Mouse (Mus musculus) CH12.LX (cell line): ENCODE measurements around the gene Alkbh8. TPM values are rescaled to one million over a fixed set of nuclear protein-coding genes. Genes with fewer than 3 reads are reported as not detected.

Experiments
- DNase-seq: peaks from one replicate; pipeline ENCODE4 v3.0.0-alpha.2; 2013; ENCODE audit errors: extremely low read depth
- H3K27ac ChIP-seq: 2 replicates; pipeline ENCODE4 v1.5.1; 2012; ENCODE audit warnings: low read depth, mild to moderate bottlenecking, control low read depth, moderate library complexity; ENCODE audit not compliant: insufficient read depth
- H3K27me3 ChIP-seq: replicated peaks from 2 replicates; pipeline ENCODE3; 2012; ENCODE audit warnings: inconsistent platforms
- H3K36me3 ChIP-seq, 2 experiments: replicated peaks in 1 of 2; 2 replicates each; pipeline versions ENCODE3 to v1.6.1; 2012; ENCODE audit warnings: inconsistent platforms in 1 of 2, low read length in 1 of 2, mild to moderate bottlenecking in 1 of 2, mixed read lengths in 1 of 2, moderate library complexity in 1 of 2; ENCODE audit not compliant: control insufficient read depth in 1 of 2, insufficient read depth in 1 of 2
- H3K4me1 ChIP-seq, 2 experiments: 2 replicates each; pipeline ENCODE4 v1.6.1; 2012; ENCODE audit warnings: inconsistent platforms in 1 of 2, moderate library complexity in 1 of 2; ENCODE audit not compliant: insufficient read depth in 2 of 2, control insufficient read depth in 1 of 2
- H3K4me2 ChIP-seq: 2 replicates; pipeline ENCODE4 v1.6.1; 2012; ENCODE audit warnings: low read depth, mild to moderate bottlenecking, control low read depth; ENCODE audit not compliant: poor library complexity, insufficient read depth, severe bottlenecking
- H3K4me3 ChIP-seq, 3 experiments: fragments of 150-350 bp in 1 of 3; sonication (generic) in 1 of 3; replicated peaks in 1 of 3; 2 replicates each; pipeline versions ENCODE3 to v1.5.1; 2011 to 2012; ENCODE audit warnings: low read depth in 2 of 3, low read length in 2 of 3, mild to moderate bottlenecking in 2 of 3, moderate library complexity in 2 of 3, control low read depth in 1 of 3, improper control_type of control experiment in 1 of 3, inconsistent platforms in 1 of 3, mixed read lengths in 1 of 3; ENCODE audit not compliant: poor library complexity in 1 of 3
- H3K79me2 ChIP-seq: replicated peaks from 2 replicates; pipeline ENCODE4 v1.6.1; 2012; ENCODE audit warnings: mild to moderate bottlenecking, moderate library complexity; ENCODE audit not compliant: control insufficient read depth, poor library complexity, insufficient read depth, severe bottlenecking; ENCODE audit errors: extremely low read depth
- H3K9ac ChIP-seq: 2 replicates; pipeline ENCODE4 v1.6.1; 2012; ENCODE audit warnings: low read depth, mild to moderate bottlenecking, control low read depth, moderate library complexity; ENCODE audit not compliant: insufficient read depth
- H3K9me3 ChIP-seq: replicated peaks from 2 replicates; pipeline ENCODE3; 2012; ENCODE audit warnings: low read length, inconsistent platforms, mixed read lengths
- BHLHE40 ChIP-seq: IDR thresholded peaks from 2 replicates; pipeline ENCODE4 v1.6.1; 2011; ENCODE audit warnings: mild to moderate bottlenecking, low read depth, low read length, improper control_type of control experiment
- CHD1 ChIP-seq: IDR thresholded peaks from 2 replicates; pipeline ENCODE4 v1.6.1; 2012; ENCODE audit warnings: low read depth, low read length, improper control_type of control experiment, inconsistent platforms
- CTCF ChIP-seq, 2 experiments: IDR thresholded peaks in 1 of 2; conservative IDR thresholded peaks in 1 of 2; 2 replicates each; pipeline ENCODE4 v1.5.1; 2011 to 2012; ENCODE audit warnings: low read depth in 2 of 2, low read length in 2 of 2, improper control_type of control experiment in 1 of 2, inconsistent platforms in 1 of 2, mild to moderate bottlenecking in 1 of 2, moderate library complexity in 1 of 2
- IRF4 ChIP-seq: IDR thresholded peaks from 2 replicates; pipeline ENCODE4 v1.6.1; 2014; ENCODE audit warnings: low read depth, mild to moderate bottlenecking, inconsistent platforms, low read length, improper control_type of control experiment
- JUN ChIP-seq: IDR thresholded peaks from 2 replicates; pipeline ENCODE4 v1.6.1; 2011; ENCODE audit warnings: low read depth, mild to moderate bottlenecking, low read length, improper control_type of control experiment, moderate library complexity; ENCODE audit not compliant: insufficient read depth
- KAT2A ChIP-seq: IDR thresholded peaks from 2 replicates; pipeline ENCODE4 v1.6.1; 2012; ENCODE audit warnings: low read length, improper control_type of control experiment, inconsistent platforms; ENCODE audit not compliant: insufficient replicate concordance
- MAFK ChIP-seq: IDR thresholded peaks from 2 replicates; pipeline ENCODE4 v1.6.1; 2011; ENCODE audit warnings: low read length, improper control_type of control experiment; ENCODE audit not compliant: insufficient replicate concordance
- MAX ChIP-seq: IDR thresholded peaks from 2 replicates; pipeline ENCODE4 v1.6.1; 2011; ENCODE audit warnings: low read length, improper control_type of control experiment
- MAZ ChIP-seq: IDR thresholded peaks from 2 replicates; pipeline ENCODE4 v1.6.1; 2012; ENCODE audit warnings: low read depth, mild to moderate bottlenecking, inconsistent platforms, low read length, improper control_type of control experiment, moderate library complexity
- MEF2A ChIP-seq: IDR thresholded peaks from 2 replicates; pipeline ENCODE4 v1.6.1; 2014; ENCODE audit warnings: low read depth, mild to moderate bottlenecking, inconsistent platforms, low read length, improper control_type of control experiment, borderline replicate concordance
- MYC ChIP-seq: IDR thresholded peaks from 2 replicates; pipeline ENCODE4 v1.6.1; 2011; ENCODE audit warnings: low read depth, mild to moderate bottlenecking, improper control_type of control experiment, low read length
- NELFE ChIP-seq: IDR thresholded peaks from 2 replicates; pipeline ENCODE4 v1.6.1; 2011; ENCODE audit warnings: low read depth, low read length, improper control_type of control experiment
- PAX5 ChIP-seq: IDR thresholded peaks from 2 replicates; pipeline ENCODE4 v1.6.1; 2012; ENCODE audit warnings: low read length, inconsistent platforms, mixed read lengths
- POLR2A ChIP-seq: IDR thresholded peaks from 2 replicates; pipeline ENCODE4 v1.6.1; 2011; ENCODE audit warnings: low read depth, mild to moderate bottlenecking, improper control_type of control experiment, low read length
- POLR2AphosphoS2 ChIP-seq: IDR thresholded peaks from 2 replicates; pipeline ENCODE4 v1.6.1; 2011; ENCODE audit warnings: low read depth, low read length, improper control_type of control experiment
- RAD21 ChIP-seq: IDR thresholded peaks from 2 replicates; pipeline ENCODE4 v1.6.1; 2011; ENCODE audit warnings: low read depth, mild to moderate bottlenecking, low read length, improper control_type of control experiment, moderate library complexity
- SMC3 ChIP-seq: IDR thresholded peaks from 2 replicates; pipeline ENCODE4 v1.6.1; 2011; ENCODE audit warnings: low read depth, low read length, improper control_type of control experiment
- UBTF ChIP-seq: IDR thresholded peaks from 2 replicates; pipeline ENCODE4 v1.6.1; 2012; ENCODE audit warnings: low read depth, mild to moderate bottlenecking, inconsistent platforms, low read length, improper control_type of control experiment, moderate library complexity
- USF1 ChIP-seq: IDR thresholded peaks from 2 replicates; pipeline ENCODE4 v1.6.1; 2014; ENCODE audit warnings: low read depth, mild to moderate bottlenecking, inconsistent platforms, low read length, improper control_type of control experiment
- ZMIZ1 ChIP-seq: IDR thresholded peaks from 2 replicates; pipeline ENCODE4 v1.6.1; 2012; ENCODE audit warnings: low read depth, mild to moderate bottlenecking, inconsistent platforms, low read length, improper control_type of control experiment
- ZNF384 ChIP-seq: IDR thresholded peaks from 2 replicates; pipeline ENCODE4 v1.6.1; 2012; ENCODE audit warnings: low read depth, low read length, improper control_type of control experiment, inconsistent platforms
- dilution Hi-C: fragments of 300-500 bp; cut with MboI; formaldehyde crosslinking; loops from 2 replicates; pipeline ENCODE4 v1.14.3; 2020; ENCODE audit warnings: low sequenced_read_pairs; ENCODE audit not compliant: extremely low pct_unique_long_range_greater_than_20kb, extremely low pct_ligation_motif_present
- in situ Hi-C: fragments of 300-500 bp; cut with MboI; formaldehyde crosslinking; loops from 3 replicates; pipeline ENCODE4 v1.14.3; 2019; ENCODE audit warnings: low sequenced_read_pairs, low pct_ligation_motif_present, low pct_unique_long_range_greater_than_20kb, mixed read lengths
- polyA plus RNA-seq: library from polyadenylated mRNA; unstranded; fragments of >175 nt; gene quantifications from 2 replicates; pipeline ENCODE4 v1.2.1, GENCODE M21; 2012; ENCODE audit warnings: low read depth; ENCODE audit not compliant: insufficient read length
- total RNA-seq, 2 experiments: library from RNA; depleted of rRNA; stranded (reverse); fragments of 300-350 nt in 1 of 2; fragments of >200 nt in 1 of 2; gene quantifications; 2 replicates each; pipeline ENCODE4 v1.2.3; 2012 to 2014

Gene Alkbh8
- total and polyA plus RNA-seq, 3 experiments = 10.1 to 13.9 (median 12.0) TPM

DNA sequence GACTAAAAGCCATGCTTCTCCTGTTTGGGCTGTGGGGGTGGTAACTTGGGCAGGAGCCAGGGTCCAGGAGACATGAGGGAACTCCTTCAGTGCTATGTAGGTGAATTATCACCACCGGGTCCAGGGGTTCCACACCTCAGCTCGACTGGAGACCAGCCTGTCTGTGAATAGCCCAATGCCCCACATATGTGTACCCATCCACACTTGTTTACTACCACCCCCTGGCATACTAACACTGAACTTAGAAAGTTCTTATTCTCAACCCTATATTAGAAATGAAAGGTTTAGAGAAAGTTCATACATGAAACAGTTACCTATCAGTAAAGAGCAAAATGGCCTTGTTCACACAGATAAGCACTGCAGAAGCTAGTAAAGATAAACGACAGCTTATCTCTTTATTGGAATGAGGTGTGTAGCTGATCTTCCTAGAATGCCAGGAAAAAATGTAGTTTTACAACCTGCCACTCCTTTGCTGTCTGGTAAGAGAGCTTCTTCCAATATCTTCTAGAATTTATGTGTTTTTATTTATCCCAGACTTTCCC is 6.8 kb upstream of the Alkbh8 start:
- Histone ChIP-seq H3K4me1 (no peaks in the 10 kb centered on the region), H3K27ac (no peak overlapping the region), H3K36me3 (no peaks in the 10 kb centered on the region), H3K4me2 (no peak overlapping the region), H3K9ac (no peak overlapping the region), H3K27me3 (no peaks in the 10 kb centered on the region), H3K4me3 (no peak overlapping the region), H3K9me3 (no peaks in the 10 kb centered on the region), H3K79me2 (no peaks in the 10 kb centered on the region)
- no peak for DNase-seq
- TF ChIP-seq POLR2AphosphoS2 (no peak), RAD21 (no peak), POLR2A (no peak), NELFE (no peak), PAX5 (no peak), UBTF (no peak), SMC3 (no peak), MAX (no peak), CTCF (conservative IDR thresholded peaks at IDR 0.05 in 1 of 2, IDR thresholded peaks at IDR 0.05 in 1 of 2; ENCODE audit: low read depth in 2 of 2, low read length in 2 of 2) (no peak), MYC (no peak), USF1 (no peak), JUN (no peak), IRF4 (no peak), BHLHE40 (no peak), ZMIZ1 (no peak), CHD1 (no peak), MEF2A (no peak), MAZ (no peak)
- in situ Hi-C loops = no loop called here
- dilution Hi-C loops = no loop called here

DNA sequence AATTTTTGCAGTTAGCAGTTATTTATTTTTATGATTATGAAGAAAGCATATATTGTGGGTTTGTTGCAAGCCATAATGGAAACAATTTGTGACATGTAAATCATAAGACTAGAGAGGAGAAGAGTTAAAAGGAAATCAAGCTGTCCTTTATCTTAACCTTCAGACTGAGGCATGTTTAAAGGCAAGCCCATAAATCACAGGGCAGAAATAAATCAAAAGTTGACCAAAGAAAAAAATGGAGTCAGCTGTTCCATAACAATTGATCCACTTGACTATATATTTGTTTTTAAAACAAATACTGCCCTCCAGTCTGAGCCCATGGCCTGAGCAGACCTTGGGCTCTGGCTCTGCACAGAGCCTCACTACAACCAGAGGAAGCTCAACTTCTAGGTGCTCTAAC is 4.6 kb upstream of the Alkbh8 start:
- dilution Hi-C loops (no loop called here), in situ Hi-C loops (no loop called here)
- Histone ChIP-seq H3K9ac (no peak overlapping the region), H3K4me2 (no peak overlapping the region), H3K27ac (no peak overlapping the region), H3K4me1 (peaks cover 3% of the 10 kb centered on the region in 2 experiments; a peak in 1 of 4 replicates), H3K4me3 (no peak overlapping the region), H3K9me3 (no peaks in the 10 kb centered on the region), H3K27me3 (no peaks in the 10 kb centered on the region), H3K36me3 (no peaks in the 10 kb centered on the region), H3K79me2 (no peaks in the 10 kb centered on the region)
- DNase-seq = no peak
- TF ChIP-seq MEF2A (no peak), UBTF (no peak), MYC (no peak), MAX (no peak), ZMIZ1 (no peak), USF1 (no peak), POLR2AphosphoS2 (no peak), SMC3 (no peak), MAFK (no peak), KAT2A (no peak), JUN (no peak), ZNF384 (no peak), NELFE (no peak)
